Mouse (Mus musculus) heart, adult 8-10 months (tissue): ENCODE results near the gene Slc6a20b. TPM values are rescaled to one million over a fixed set of nuclear protein-coding genes. Genes with fewer than 3 reads are reported as not detected.

Experiments used
- DNase-seq: peaks from one replicate; pipeline ENCODE4 v3.0.0; 2022; ENCODE audit warnings: low spot score
- total RNA-seq, 4 experiments: library from RNA; stranded (reverse); gene quantifications; 2 replicates each; pipeline ENCODE4 v1.2.4; 2022

The Slc6a20b gene
- total RNA-seq, 4 experiments from 2014 or later, result not detected

- DNase-seq, result no peak
These were observed 37.2 kb downstream of the Slc6a20b start for GRCm38 (mm10) chr9:123595194-123595593.

- no peak for DNase-seq
These were observed 43.0 kb downstream of the Slc6a20b start for GRCm38 (mm10) chr9:123589240-123589910.

GRCm38 (mm10) chr9:123577360-123578192 lies 54.8 kb downstream of the Slc6a20b start:
- DNase-seq, result no peak

GRCm38 (mm10) chr9:123554599-123554998 lies 77.8 kb downstream of the Slc6a20b start:
- DNase-seq, result no peak

Other genes starting within 250 kb of the Slc6a20b start
- 10 to 100 TPM; 34.0 to 52.2 (median 36.9) TPM for gene Limd1, start 153.9 kb downstream of the Slc6a20b start, total RNA-seq
- 10 to 100 TPM; 29.5 to 36.0 (median 32.5) TPM for gene Sacm1l, start 102.8 kb downstream of the Slc6a20b start, total RNA-seq
- under 1 TPM in 1 of 4 experiments, not detected in 3; 0.23 TPM for gene Ccr9, start 45.9 kb upstream of the Slc6a20b start, total RNA-seq
- gene Slc6a20a, start 46.3 kb upstream of the Slc6a20b start, total RNA-seq, result not detected
- gene Lztfl1, start 85.1 kb upstream of the Slc6a20b start, total RNA-seq, result 10 to 100 TPM; 38.8 to 45.6 (median 42.2) TPM
- gene Cxcr6, start 173.9 kb upstream of the Slc6a20b start, total RNA-seq, result under 1 TPM in 2 of 4 experiments, not detected in 2; 0.22 TPM
- 100 to 1,000 TPM; 277 to 295 (median 286) TPM for gene Fyco1, start 219.3 kb upstream of the Slc6a20b start, total RNA-seq
- not detected for gene Xcr1, start 229.5 kb upstream of the Slc6a20b start, total RNA-seq